Mouse (Mus musculus) 416B (cell line): ENCODE data around the gene Vezt.

ENCODE experiments used
- DNase-seq: peaks from one replicate; pipeline ENCODE4 v3.0.0; 2011; ENCODE audit warnings: low read depth

Vezt gene

DNA sequence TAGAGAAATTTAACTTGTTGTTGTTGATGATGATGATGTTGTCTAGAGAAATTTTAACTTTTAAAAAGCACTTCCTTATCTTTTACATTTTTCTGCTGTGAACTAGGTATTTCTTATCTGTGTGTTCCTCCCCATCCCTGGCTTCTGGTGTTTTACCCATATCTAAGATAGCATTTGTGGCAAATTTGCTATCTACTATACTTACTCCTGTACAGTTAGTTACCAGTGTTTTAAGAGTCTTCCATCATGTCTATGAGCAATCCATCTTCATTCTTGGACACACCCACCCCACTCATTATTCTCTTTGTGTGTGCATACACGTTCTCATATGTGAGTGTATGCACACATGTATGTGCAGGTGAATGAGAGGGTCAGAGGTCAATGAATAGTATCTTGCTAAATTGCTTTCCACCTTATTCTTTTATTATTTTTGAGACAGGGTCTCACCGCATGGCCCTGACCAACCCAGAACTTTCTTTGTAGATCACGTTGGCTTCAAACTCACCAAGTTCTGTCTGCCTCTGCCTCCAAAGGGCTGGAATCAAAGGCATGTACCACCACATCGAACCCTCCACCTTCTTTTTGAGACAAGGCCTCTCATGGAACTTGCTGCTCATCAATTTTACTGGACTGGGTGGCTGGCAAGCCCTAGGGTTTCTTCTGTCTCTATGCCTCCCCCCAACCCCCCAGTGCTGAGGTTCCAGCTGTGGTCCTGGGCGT is 123.3 kb downstream of the Vezt start:
- DNase-seq, result no peak

DNA sequence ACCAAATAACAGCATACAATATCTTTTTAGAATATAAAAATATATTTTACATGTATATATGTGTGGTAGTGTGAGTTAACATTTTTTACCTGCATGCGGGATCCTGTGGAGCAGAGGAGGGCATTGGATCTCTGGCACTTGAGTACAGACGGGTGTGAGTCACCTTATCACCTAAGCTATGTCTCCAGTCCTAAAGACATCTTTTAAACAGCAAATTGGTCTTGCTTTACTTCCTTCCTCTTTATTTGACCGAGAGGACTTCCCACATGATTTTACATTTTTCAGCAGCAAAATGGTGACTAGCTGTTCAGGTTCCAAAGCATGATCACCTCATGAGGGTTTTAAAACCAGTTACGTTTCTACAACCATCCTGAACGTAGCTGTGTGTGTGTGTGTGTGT is 124.3 kb downstream of the Vezt start:
- peak; percentile 83 for DNase-seq

DNA sequence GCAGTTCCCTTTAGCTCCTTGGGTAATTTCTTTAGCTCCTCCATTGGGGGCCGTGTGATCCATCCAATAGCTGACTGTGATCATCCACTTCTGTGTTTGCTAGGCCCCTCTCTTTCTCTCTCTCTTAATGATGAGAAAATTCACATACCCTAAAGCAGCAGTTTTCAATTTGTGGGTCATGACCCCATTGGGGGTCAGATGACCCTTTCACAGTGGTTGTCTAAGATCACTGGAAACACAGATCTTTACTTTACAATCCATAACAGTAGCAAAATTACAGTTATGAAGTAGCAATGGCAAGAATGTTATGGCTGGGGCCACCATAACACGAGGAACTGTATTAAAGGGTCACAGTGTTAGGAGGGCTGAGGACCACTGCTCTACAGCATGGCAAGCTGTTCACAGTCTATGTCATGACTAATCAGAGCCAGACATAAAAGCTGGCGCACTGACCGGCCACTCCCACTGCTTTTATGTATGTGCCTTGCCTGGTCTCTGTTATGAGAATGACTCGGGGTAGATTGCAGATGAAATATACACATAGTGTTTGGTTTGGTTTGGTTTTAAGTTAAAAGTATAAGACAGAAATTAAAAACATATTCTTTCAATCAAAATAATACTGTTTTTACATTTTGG is 125.7 kb downstream of the Vezt start:
- DNase-seq, result peak; percentile 25

DNA sequence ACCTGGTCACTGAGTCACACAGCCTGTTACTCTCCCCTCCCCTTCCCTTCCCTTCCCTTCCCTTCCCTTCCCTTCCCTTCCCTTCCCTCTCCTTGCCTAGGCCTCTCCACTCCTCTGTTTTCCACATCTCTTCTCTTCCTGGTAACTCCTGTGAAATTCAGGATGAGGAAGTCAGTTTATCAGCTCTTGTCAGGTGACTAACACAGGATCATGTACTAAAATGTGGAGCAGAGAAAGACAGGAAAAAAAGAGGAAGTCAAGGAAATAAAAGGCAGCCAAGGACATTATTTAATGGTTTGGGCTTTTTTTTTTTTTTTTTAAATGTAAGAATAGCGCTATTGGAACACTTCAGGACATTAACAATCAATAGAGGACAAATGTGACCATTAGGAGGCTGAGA is 126.6 kb downstream of the Vezt start:
- DNase-seq, result peak; percentile 50

DNA sequence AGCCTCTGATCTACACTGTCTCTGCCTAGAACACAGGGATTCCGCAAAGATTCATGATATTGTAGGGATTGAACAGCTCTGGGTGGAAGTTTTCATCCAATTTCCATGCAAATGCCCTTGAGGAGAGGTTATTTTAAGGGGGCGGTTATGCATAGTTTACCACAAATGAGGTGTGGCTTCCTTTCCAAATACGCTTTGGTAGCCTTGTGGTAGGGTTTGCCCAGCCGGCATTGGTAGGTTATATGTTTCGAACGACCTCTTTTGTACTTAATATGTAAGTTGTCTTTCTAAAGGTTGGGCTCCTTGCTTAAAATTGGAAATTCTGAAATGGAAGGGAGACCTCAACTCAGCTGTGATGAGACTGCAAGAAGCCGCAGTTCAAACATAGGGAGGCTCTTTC is 127.1 kb downstream of the Vezt start:
- peak; percentile 56 for DNase-seq

DNA sequence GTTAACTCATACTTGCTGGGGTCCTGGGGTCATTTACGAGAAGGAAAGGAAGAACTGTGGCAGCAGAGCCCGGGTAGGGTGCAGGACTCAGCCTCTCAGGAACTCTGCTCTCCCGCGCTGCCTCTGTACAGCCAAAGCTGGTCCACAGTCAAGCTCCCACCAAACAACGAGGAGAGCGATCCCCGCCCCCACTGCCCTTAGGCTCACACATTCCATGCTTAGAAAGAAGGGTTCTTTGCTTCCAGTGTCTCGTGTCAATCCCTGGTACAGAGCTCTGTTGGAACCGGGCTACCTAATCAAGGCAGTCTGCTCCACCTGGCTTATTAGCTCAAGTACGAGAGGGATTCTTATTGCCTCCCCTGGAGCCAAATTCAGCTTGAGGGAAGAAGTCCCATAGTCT is 128.2 kb downstream of the Vezt start:
- no peak for DNase-seq

DNA sequence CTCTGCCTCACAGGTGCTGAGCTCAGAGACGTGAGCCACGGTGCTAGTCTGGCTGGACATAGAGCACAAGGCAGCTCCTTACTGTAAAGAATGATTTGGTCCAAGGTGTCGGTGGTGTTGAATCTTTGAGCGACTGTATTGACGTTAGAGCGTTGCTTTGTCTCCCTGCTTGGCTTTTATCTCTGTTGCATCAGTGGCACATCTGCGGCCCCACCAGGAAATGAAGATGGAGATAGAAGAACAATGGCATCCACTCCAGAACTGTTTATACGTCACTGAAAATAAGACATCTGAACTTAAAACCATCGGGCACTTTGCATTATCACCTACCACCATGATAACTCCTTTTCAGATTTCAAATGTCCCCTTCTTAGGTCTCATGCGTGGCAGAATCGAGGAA is 135.7 kb downstream of the Vezt start:
- DNase-seq, result no peak

DNA sequence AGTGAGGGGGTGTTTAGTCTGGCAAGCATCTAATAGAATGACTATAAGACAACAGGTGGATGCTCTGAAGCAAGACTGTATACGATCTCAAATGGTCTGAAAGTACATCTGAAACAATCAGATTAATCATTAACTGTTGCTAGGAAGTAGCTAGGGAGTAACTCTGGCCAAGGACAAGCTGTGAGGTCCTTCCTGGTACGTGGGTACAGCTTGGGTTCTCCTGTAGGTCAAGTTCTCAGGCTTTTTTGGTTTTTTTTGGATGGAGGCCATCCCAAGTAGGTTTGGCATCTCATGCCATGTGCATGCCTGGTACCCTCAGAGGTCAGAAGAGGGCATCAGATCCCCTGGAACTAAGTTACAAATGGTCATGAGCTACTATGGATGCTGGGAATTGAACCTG is 136.3 kb downstream of the Vezt start:
- no peak for DNase-seq

DNA sequence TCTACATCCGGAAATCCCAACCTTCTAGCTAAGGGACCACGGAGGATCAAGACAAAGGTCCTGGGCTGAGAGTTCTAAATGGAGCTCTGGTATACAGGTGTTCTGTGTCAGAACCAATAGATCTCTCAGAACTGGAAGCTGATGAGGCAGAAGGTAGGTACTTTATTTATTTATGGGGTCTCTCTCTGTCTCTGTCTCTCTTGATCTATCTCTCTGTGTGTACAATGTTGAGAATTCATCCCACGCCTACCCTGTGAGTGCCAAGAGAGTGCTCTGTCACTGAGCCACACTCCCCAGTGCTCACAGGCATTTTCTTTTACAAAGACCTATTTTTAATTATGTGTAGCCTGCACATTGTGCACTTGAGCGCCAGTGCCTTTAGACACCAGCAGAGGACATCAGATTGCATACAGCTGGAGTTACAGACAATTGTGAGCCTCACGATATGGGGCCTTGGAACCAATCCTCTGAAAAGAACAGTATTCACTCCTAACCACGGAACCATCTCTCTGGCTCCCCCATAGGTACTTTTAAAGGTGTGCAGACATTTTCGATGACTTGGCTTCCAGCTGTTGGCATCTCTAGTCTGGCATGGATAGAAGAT is 138.5 kb downstream of the Vezt start, which contains the start of gene Metap2:
Metap2 (minus strand) TSS at position 51 of the 604 bp plus-strand sequence.
- no peak for DNase-seq

DNA sequence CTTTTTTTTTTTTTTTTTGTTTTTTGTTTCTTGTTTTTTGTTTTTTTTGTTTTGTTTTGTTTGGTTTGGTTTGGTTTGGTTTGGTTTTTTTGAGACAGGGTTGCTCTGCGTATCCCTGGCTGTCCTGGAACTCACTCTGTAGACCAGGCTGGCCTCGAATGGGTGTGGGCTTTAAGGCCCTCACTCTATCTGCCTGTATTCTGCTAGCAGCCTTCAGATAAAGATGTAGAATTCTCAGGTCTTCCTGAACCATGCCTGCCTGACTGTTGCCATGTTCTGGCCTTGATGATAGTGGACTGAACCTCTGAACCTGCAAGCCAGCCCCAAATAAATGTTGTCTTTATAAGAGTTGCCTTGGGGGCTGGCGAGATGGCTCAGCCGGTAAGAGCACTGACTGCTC is 143.1 kb downstream of the Vezt start:
- no peak for DNase-seq

DNA sequence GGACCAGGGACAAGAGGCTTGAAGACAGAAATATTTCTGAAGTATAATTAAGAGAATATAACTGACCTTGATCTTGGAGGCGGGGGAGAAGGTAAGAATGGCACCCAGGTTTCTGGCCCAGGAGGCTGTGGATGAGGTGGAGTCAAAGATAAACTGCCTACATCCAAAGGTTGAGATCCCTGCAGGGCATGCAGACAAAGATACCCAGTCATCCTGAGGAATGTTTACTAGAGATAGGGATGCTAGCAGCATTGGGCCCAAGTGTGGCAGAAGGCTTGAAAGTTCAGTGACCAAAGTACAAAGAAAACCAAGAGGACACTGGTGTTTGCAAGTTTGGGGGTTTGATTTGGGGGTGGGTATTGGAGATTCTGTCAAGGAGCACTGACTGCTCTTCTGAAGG is 144.6 kb downstream of the Vezt start:
- DNase-seq, result no peak

DNA sequence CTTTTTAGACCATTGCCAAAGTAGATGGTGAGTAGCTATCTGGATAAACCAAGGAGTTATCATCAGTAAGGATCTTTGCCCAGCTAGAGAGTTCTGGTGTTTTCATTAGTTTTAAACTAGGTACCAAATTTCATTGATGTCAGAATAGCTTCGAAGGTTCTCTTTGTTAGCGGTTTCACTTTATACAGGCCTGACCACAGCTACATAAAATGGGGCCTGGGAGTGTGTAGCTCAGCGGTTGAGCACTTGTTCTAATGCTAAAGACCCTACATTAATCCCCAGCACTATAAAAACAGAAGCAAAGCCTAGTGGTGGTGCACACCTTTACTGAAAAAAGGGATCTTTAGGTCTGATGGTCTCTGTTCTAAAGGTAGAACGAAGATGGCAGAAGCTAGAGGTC is 145.1 kb downstream of the Vezt start:
- no peak for DNase-seq

DNA sequence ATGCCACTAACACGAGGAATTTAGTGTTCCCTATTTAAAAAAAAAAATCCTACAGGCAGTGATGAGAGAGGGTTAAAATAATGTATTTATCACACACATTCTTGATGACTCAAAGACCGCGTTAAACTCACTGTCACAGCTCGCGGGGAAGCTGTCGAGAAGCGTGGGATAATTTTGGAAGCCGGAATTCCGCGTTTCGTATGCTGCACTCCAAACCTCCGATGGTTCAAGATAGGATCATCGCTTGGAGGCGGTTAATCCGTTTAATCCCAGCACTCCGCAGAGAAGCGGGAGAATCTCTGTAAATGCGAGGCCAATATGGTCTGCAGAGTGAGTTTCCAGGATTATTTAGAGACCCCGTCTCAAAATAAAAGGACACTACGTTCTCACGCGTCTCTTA is 145.6 kb downstream of the Vezt start:
- DNase-seq, result no peak

DNA sequence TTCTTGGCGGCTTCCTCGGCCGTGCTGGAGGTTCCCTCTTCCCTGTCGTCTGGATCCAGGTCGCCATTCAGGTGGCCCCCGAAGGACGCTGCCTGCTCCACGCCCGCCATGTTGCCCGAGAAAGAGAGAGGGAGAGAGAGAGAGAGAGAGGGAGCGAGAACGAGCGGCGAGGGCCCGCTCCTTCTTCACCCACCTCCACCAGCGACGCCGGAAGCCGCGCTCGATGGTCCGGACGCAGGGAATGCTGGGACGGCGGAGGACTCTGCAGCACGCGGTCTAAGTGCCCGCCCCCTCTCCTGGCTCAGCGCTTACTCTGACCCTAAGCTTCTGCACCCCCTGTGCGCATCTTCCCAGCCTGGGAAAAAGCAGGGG is 146.1 kb downstream of the Vezt start:
- DNase-seq, result peak; percentile 88
